Mouse (Mus musculus): ENCODE measurements at regions not wholly inside any gene's neighbourhood (a gene's known extent, or its start where the extent isn't known, plus 50 kb on each side); places are given as distances from the start of the nearest gene placed in this dataset.
"Not testable (repeated sequence)": the region's sequence is repeated elsewhere in the genome, so short reads cannot be mapped to it uniquely, and the experiment has no call there.

DNA sequence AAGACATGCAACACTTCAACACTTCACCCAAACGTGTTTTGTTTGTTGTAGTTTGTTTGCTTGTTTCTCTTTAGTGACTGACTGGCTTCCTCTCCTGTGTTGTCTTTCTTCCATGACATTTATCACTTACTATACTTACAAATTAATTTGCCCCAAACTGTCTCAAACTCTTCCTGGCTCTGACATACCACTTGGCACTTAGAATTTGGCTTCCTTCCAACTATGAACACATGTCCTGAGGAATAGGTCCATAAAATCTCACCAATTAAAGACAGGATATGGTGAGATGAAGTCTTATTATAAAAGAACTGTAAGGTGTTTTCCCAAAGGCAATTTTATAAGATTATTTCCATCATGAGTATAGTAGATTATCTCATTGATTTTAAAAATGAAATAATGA lies 386.0 kb downstream of the Tlr4 start:
- DNase-seq (ENCODE audit: low spot score) (peak; percentile 45), ATAC-seq (no peak; the same call in 1 of the 2 replicates)
- Histone ChIP-seq H3K9ac (ENCODE audit: low read length) (no peak overlapping the region), H3K4me2 (ENCODE audit: low read length) (no peak overlapping the region), H3K4me3 (ENCODE audit: low read depth, low read length) (no peak overlapping the region), H3K27ac (ENCODE audit: low read depth, low read length) (no peak overlapping the region), H3K9me3 (replicated peaks; ENCODE audit: control insufficient read depth, low read length) (no peaks in the 10 kb centered on the region), H3K4me1 (ENCODE audit: control insufficient read depth, insufficient read depth, low read length) (no peaks in the 10 kb centered on the region), H3K36me3 (ENCODE audit: control insufficient read depth, insufficient read depth, low read length) (no peaks in the 10 kb centered on the region), H3K27me3 (replicated peaks; ENCODE audit: control insufficient read depth, insufficient read depth, low read length) (no peaks in the 10 kb centered on the region)
- 54% methylated on average over 1 of the region's 1 CpGs for WGBS

GRCm38 (mm10) chr4:67224533-67224932 lies 397.1 kb downstream of the Tlr4 start:
- Histone ChIP-seq H3K4me3 (ENCODE audit: low read depth, low read length) (no peak overlapping the region), H3K9me3 (replicated peaks; ENCODE audit: control insufficient read depth, low read length) (no peaks in the 10 kb centered on the region), H3K4me1 (ENCODE audit: control insufficient read depth, insufficient read depth, low read length) (no peaks in the 10 kb centered on the region), H3K4me2 (ENCODE audit: low read length) (no peak overlapping the region), H3K9ac (ENCODE audit: low read length) (no peak overlapping the region), H3K27me3 (replicated peaks; ENCODE audit: control insufficient read depth, insufficient read depth, low read length) (no peaks in the 10 kb centered on the region), H3K27ac (ENCODE audit: low read depth, low read length) (no peak overlapping the region), H3K36me3 (ENCODE audit: control insufficient read depth, insufficient read depth, low read length) (no peaks in the 10 kb centered on the region)
- DNase-seq (ENCODE audit: low spot score) (no peak), ATAC-seq (no peak)

- 46% methylated on average over 3 of the region's 3 CpGs for WGBS
- ATAC-seq (no peak), DNase-seq (ENCODE audit: low spot score) (peak; percentile 3)
- no peak overlapping the region for H3K4me2 ChIP-seq (ENCODE audit: low read length)
- no peak overlapping the region for H3K27ac ChIP-seq (ENCODE audit: low read depth, low read length)
- H3K4me1 ChIP-seq (ENCODE audit: control insufficient read depth, insufficient read depth, low read length), result no peaks in the 10 kb centered on the region
- no peaks in the 10 kb centered on the region for H3K9me3 ChIP-seq (replicated peaks; ENCODE audit: control insufficient read depth, low read length)
- H3K27me3 ChIP-seq (replicated peaks; ENCODE audit: control insufficient read depth, insufficient read depth, low read length), result no peaks in the 10 kb centered on the region
- H3K36me3 ChIP-seq (ENCODE audit: control insufficient read depth, insufficient read depth, low read length), result no peaks in the 10 kb centered on the region
- no peak overlapping the region for H3K9ac ChIP-seq (ENCODE audit: low read length)
- no peak overlapping the region for H3K4me3 ChIP-seq (ENCODE audit: low read depth, low read length)
Measured at GRCm38 (mm10) chr4:67229214-67229613, 401.8 kb downstream of the Tlr4 start.

GRCm38 (mm10) chr4:67273553-67273952 lies 446.2 kb downstream of the Tlr4 start:
- ATAC-seq (no peak), DNase-seq (ENCODE audit: low spot score) (no peak)
- H3K4me1 ChIP-seq (ENCODE audit: control insufficient read depth, insufficient read depth, low read length), result no peaks in the 10 kb centered on the region
- no peak overlapping the region for H3K27ac ChIP-seq (ENCODE audit: low read depth, low read length)
- H3K9ac ChIP-seq (ENCODE audit: low read length), result no peak overlapping the region
- 92% methylated on average over 4 of the region's 4 CpGs for WGBS
- no peaks in the 10 kb centered on the region for H3K36me3 ChIP-seq (ENCODE audit: control insufficient read depth, insufficient read depth, low read length)
- no peak overlapping the region for H3K4me2 ChIP-seq (ENCODE audit: low read length)
- H3K27me3 ChIP-seq (replicated peaks; ENCODE audit: control insufficient read depth, insufficient read depth, low read length), result no peaks in the 10 kb centered on the region
- no peaks in the 10 kb centered on the region for H3K9me3 ChIP-seq (replicated peaks; ENCODE audit: control insufficient read depth, low read length)
- no peak overlapping the region for H3K4me3 ChIP-seq (ENCODE audit: low read depth, low read length)

GRCm38 (mm10) chr4:67301020-67301419 lies 473.6 kb downstream of the Tlr4 start:
- ATAC-seq (peak; percentile 67; the same call in 1 of the 2 replicates), DNase-seq (ENCODE audit: low spot score) (peak; percentile 31)
- H3K4me3 ChIP-seq (ENCODE audit: low read depth, low read length), result no peak overlapping the region
- H3K4me2 ChIP-seq (ENCODE audit: low read length), result no peak overlapping the region
- WGBS, result 42% methylated on average over 6 of the region's 6 CpGs
- no peaks in the 10 kb centered on the region for H3K27me3 ChIP-seq (replicated peaks; ENCODE audit: control insufficient read depth, insufficient read depth, low read length)
- no peaks in the 10 kb centered on the region for H3K9me3 ChIP-seq (replicated peaks; ENCODE audit: control insufficient read depth, low read length)
- no peaks in the 10 kb centered on the region for H3K4me1 ChIP-seq (ENCODE audit: control insufficient read depth, insufficient read depth, low read length)
- no peaks in the 10 kb centered on the region for H3K36me3 ChIP-seq (ENCODE audit: control insufficient read depth, insufficient read depth, low read length)
- H3K27ac ChIP-seq (ENCODE audit: low read depth, low read length), result no peak overlapping the region
- H3K9ac ChIP-seq (ENCODE audit: low read length), result no peak overlapping the region

GRCm38 (mm10) chr4:67301740-67302139 lies 474.4 kb downstream of the Tlr4 start:
- H3K27me3 ChIP-seq (replicated peaks; ENCODE audit: control insufficient read depth, insufficient read depth, low read length), result no peaks in the 10 kb centered on the region
- H3K9me3 ChIP-seq (replicated peaks; ENCODE audit: control insufficient read depth, low read length), result no peaks in the 10 kb centered on the region
- DNase-seq (ENCODE audit: low spot score) (no peak), ATAC-seq (no peak)
- H3K4me2 ChIP-seq (ENCODE audit: low read length), result no peak overlapping the region
- no peak overlapping the region for H3K27ac ChIP-seq (ENCODE audit: low read depth, low read length)
- H3K4me1 ChIP-seq (ENCODE audit: control insufficient read depth, insufficient read depth, low read length), result no peaks in the 10 kb centered on the region
- H3K4me3 ChIP-seq (ENCODE audit: low read depth, low read length), result no peak overlapping the region
- H3K9ac ChIP-seq (ENCODE audit: low read length), result no peak overlapping the region
- 78% methylated on average over 2 of the region's 2 CpGs for WGBS
- H3K36me3 ChIP-seq (ENCODE audit: control insufficient read depth, insufficient read depth, low read length), result no peaks in the 10 kb centered on the region

DNA sequence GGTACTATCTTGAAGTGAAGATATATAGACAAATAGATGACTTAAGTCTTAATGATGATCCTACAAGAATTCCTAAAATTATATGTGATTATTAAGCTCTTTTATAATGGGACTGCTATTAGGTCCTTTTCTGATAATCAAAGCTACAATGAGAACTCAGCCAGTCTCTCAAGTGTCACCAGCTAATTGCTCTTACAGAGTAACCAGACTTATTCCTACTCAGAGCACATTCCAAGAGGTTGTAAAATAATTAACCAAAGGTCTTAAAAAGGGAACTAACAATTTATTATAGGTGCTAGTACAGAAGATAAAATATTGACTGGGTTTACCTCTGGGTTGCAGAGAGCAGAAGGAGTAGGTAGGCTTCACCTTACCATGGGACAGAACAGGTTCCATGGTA lies 492.7 kb downstream of the Tlr4 start:
- H3K4me1 ChIP-seq (ENCODE audit: control insufficient read depth, insufficient read depth, low read length); H3K36me3 ChIP-seq (ENCODE audit: control insufficient read depth, insufficient read depth, low read length); H3K9me3 ChIP-seq (replicated peaks; ENCODE audit: control insufficient read depth, low read length); H3K9ac ChIP-seq (ENCODE audit: low read length); H3K27me3 ChIP-seq (replicated peaks; ENCODE audit: control insufficient read depth, insufficient read depth, low read length); ATAC-seq; H3K4me2 ChIP-seq (ENCODE audit: low read length); DNase-seq (ENCODE audit: low spot score); H3K4me3 ChIP-seq (ENCODE audit: low read depth, low read length); H3K27ac ChIP-seq (ENCODE audit: low read depth, low read length): not testable (repeated sequence)
